Mouse (Mus musculus): ENCODE data around the gene Atp2c2.

The Atp2c2 gene

DNA sequence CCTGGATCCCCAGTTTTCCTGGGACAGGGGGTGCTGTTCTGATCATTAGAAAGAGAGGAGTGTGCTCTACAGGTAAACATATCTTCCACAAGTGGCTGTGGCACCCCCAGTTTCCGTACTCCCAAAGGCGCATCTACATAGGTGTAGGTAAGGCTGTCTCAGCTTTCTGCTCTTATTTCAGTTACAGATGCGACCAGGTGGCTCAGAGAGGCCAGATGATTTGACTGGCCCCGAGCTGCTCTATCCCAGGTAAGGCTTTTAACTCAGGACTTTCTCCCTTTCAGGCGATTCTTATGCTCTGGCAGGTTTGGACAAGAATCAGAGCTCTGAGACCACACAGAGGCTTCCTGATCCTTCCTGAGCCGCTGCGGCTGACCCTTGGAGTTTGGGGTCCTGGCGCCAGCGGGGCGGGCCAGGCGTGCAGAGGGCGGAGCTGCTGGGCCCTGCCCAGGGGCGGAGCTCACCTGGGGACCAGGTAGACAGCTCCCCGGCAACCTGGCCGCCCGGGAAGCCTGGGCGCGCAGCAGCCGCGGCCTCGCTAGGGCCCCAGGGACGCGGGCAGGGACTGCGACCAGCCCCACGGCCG, at the start of gene Atp2c2:
Gene Atp2c2, plus strand, starts transcription at position 461 of the 586 bp plus-strand sequence.
- DNase-seq (ENCODE audit: low read depth, low spot score), result no peak

GRCm38 (mm10) chr8:119651324-119651723, 48.5 kb upstream of the Atp2c2 start:
- DNase-seq (ENCODE audit: low read depth, low spot score), result no peak

- DNase-seq (ENCODE audit: low read depth, low spot score), result peak; percentile 54
These were observed 42.9 kb upstream of the Atp2c2 start for GRCm38 (mm10) chr8:119656709-119657464.

GRCm38 (mm10) chr8:119661081-119661480, 38.7 kb upstream of the Atp2c2 start:
- no peak for DNase-seq (ENCODE audit: low read depth, low spot score)

- DNase-seq (ENCODE audit: low read depth, low spot score), result no peak
These were observed 37.9 kb upstream of the Atp2c2 start for GRCm38 (mm10) chr8:119661892-119662291.

DNA sequence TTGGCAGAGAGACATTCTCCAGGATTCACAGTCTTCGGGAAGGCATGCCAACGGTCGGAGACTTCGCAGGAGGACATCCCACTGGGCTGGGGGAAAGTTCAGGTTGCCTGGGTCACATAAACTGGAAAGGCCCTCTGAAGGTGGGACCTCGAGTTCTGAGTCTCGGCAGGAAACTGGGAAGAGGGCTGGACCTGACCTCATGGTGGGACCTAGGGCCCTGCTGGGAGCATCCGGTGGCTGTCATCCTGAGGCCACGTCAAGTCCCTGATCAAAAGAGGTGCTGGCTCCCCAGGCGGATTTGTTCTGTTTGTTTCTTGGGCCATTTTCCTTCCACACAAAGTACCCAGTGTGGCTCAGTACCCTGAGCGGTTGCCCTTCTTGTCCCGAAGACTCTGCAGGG, 36.4 kb upstream of the Atp2c2 start:
- no peak for DNase-seq (ENCODE audit: low read depth, low spot score)

DNA sequence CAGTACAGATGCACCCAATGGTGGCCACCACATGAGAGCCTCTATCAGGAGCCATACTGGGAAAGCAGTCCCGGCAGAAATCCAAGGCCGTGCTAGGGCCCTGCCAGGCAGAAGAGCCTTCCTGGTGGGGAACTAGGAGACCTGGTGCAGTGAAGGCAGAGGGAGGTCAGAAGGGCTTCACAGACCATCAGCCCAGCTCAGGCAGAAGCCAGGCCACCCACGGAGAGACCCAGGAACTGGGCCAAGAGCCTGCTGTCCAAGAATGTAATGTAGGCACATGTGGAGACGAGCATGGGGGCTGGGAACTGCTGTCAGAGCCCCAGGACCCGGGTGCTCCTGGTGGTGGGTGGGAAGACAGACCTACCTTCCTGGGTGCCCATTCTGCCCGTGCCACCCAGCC, 34.5 kb upstream of the Atp2c2 start:
- no peak for DNase-seq (ENCODE audit: low read depth, low spot score)

GRCm38 (mm10) chr8:119666219-119666951, 33.4 kb upstream of the Atp2c2 start, which contains the start of gene Wfdc1:
Gene Wfdc1, plus strand, starts transcription at chr8:119666365.
- no peak for DNase-seq (ENCODE audit: low read depth, low spot score)

DNA sequence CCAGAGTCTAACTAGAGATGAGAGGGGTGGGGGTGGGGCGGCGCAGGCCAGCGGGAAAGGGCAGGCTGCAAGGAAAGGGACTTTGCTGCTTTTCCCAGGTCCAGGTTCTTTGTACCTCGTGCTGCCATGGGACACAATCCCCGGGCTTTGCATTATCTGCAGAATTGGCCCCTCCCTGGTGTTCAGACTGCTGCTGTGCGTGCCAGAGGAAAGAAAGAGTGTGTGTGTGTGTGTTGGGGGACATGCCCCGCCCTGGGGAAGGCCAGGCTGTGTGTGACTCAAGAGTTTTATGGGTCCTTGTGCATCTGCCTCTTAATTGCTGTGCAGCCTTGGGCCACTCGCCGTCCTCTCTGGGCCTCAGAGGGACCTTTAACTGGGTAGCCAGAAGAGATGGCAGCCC, 31.4 kb upstream of the Atp2c2 start:
- DNase-seq (ENCODE audit: low read depth, low spot score), result no peak

- DNase-seq (ENCODE audit: low read depth, low spot score), result peak; percentile 70
These were observed 30.5 kb upstream of the Atp2c2 start for GRCm38 (mm10) chr8:119669284-119669683.

DNA sequence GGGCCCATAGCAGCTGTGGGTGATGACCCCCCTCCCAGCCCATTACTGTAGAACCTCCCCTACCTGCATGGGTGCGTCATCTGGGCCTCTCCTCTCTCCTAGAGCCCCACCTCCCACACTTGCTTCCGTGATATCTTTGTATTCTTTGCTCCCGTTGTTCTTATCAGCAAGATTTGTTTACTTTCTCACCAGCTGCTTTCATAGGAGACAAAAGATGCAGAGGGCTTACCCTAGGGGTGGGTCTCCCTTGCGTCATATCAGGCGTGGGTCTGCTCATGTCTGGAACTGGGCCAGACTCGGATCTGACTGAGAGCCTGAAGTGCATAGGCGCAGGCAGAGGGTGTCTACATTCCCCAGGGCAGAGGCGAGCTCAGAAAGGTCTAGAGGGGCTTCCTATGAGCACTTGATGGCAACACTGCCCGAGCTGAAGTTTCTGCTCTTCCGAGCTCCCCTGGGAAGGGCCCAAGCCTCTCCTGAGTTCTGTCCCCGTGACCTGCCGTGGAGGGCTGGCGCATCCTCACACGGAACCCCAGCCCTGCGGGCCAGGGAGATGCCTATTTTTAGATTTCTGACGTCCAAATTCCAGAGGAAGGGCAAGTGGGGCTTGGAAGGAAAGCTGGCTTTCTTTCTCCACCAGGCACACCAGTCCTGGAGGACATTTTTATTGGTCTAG, 29.3 kb upstream of the Atp2c2 start:
- DNase-seq (ENCODE audit: low read depth, low spot score), result no peak

DNA sequence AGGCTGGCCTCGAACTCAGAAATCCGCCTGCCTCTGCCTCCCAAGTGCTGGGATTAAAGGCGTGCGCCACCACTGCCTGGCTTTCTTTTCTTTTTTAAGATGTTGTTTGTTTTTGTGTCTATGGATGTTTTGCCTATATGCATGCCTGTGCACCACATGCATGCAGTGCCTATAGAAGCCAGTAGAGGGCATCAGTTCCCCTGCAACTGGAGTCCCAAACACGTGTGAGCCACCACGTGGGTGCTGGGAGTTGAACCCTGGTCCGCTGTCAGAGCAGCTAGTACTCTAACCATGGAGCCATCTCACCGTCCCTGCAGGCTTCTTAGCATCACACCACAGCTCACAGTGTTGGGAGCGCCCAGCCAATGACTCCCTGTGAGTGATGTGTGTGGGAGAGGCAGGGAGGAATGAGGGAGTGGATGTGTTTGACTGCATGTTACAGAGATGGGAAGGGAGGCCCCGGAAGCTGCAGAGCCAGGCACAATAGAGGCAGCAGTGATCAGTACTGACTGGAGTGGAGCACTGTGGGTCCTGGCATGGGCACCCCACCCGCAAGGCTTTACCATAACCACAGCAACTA, 25.7 kb upstream of the Atp2c2 start:
- peak; percentile 42 for DNase-seq (ENCODE audit: low read depth, low spot score)

- no peak for DNase-seq (ENCODE audit: low read depth, low spot score)
These were observed 24.4 kb upstream of the Atp2c2 start for GRCm38 (mm10) chr8:119675457-119675856.

GRCm38 (mm10) chr8:119676389-119676788, 23.4 kb upstream of the Atp2c2 start:
- DNase-seq (ENCODE audit: low read depth, low spot score), result peak; percentile 82

DNA sequence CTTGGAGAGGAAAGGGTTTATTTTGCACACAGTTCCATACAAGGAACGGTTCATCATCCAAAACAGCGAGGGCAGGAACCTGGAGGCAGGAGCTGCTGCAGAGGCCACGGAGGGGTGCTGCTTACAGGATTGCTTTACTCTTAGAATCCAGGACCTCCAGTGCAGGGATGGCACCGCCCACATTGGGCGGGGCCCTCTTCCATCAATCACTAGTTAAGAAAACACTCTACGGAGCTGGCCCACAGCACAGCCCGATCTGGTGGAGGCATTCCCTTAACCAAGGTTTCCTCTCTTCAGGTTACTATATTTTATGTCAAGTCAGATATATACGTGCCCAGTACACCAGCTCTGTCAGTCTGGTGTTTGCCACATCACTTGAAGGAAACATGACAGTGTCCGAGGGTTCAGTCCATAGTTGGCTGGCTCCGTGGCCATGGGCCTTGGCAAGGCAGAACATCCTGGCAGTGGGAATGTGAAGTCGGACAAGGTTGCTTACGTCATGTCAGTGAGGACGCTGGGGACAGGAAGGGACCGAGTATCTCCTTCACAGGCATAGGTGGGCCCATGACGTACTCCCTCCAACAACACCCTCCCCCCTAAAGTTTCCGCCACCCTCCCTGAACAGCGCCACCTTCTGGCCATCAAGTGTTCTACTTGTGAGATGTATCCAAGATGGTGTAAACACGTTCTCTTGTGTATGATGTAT, 21.5 kb upstream of the Atp2c2 start:
- peak; percentile 61 for DNase-seq (ENCODE audit: low read depth, low spot score)

DNA sequence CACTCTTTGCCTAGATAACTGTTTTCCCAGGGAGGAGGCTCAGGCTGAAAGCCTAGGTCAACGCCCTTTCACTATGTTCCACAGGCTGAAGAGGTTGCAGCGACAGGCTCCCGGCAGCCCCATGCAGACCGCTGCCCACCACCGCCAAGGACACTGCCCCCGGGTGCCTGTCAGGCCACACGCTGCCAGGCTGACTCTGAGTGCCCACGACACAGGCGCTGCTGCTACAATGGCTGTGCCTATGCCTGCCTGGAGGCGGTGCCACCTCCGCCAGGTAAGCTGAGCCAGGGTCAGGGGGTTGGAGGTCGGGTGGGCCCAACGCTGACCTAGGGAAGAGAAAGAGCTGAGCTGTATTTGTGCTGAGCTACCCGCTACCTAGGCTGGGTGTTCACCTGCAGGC, 20.6 kb upstream of the Atp2c2 start:
- DNase-seq (ENCODE audit: low read depth, low spot score), result no peak

GRCm38 (mm10) chr8:119690602-119691001, 9.2 kb upstream of the Atp2c2 start:
- DNase-seq (ENCODE audit: low read depth, low spot score), result no peak

DNA sequence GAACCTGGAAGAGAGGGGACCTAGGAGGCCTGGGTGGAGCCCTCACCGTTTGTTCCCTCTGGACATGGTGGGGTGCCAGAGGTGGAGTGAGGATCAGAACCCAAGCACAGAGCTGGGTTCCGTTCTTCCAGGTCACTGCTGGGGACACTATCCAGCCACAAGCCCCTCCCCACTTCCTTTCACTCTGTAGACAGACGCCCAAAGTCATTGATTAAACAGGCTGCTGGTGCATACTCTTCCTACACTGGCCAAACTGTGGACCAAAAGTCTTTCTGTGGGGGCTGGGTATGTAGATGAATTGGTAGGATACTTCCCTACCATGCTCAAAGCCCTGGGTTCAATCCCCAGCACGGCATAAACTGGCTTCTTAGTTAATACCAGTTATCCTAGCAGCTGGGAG, 7.8 kb upstream of the Atp2c2 start:
- DNase-seq (ENCODE audit: low read depth, low spot score), result no peak

GRCm38 (mm10) chr8:119694696-119695095, 5.1 kb upstream of the Atp2c2 start:
- no peak for DNase-seq (ENCODE audit: low read depth, low spot score)

DNA sequence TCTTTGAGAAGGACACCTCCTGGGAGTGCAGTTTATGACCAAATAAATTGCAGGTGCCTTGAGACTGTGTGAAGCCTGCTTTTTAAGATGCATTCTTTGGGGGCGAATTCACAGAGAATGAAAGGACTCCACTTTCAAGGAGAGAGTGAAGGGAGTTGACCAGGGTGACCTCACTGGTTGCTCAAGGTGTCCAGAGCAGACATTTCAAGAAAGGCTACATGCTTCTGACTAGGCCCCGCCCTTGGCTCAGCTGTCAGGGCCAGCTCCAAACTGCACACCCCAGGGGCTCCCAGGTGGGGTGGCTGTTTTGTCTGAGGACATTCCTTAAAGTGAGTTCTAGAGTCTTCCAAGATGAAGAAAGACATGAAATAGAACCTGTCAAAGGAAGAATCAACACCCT, 2.6 kb upstream of the Atp2c2 start:
- no peak for DNase-seq (ENCODE audit: low read depth, low spot score)

GRCm38 (mm10) chr8:119698960-119699359, 849 bp upstream of the Atp2c2 start:
- DNase-seq (ENCODE audit: low read depth, low spot score), result peak; percentile 34
